Mouse (Mus musculus) MEL (cell line): ENCODE measurements around the gene Leng1.

Experiments used
- CTCF ChIP-seq, 3 experiments: IDR thresholded peaks in 2 of 3; conservative IDR thresholded peaks in 1 of 3; 2 replicates each; pipeline ENCODE4 v1.5.1; 2011 to 2012; ENCODE audit warnings: low read length in 3 of 3, low read depth in 2 of 3, mild to moderate bottlenecking in 2 of 3, improper control_type of control experiment in 1 of 3, inconsistent platforms in 1 of 3, mixed read lengths in 1 of 3, moderate library complexity in 1 of 3; ENCODE audit not compliant: control insufficient read depth in 1 of 3, insufficient read depth in 1 of 3, poor library complexity in 1 of 3, severe bottlenecking in 1 of 3
- EP300 ChIP-seq, 2 experiments: IDR thresholded peaks; 2 replicates each; pipeline ENCODE4 v1.6.1; 2011; ENCODE audit warnings: improper control_type of control experiment in 2 of 2, low read length in 2 of 2, low read depth in 1 of 2, mild to moderate bottlenecking in 1 of 2
- GATA1 ChIP-seq: IDR thresholded peaks from 2 replicates; pipeline ENCODE4 v1.6.1; 2011; ENCODE audit warnings: low read depth, low read length, improper control_type of control experiment
- HCFC1 ChIP-seq: IDR thresholded peaks from 2 replicates; pipeline ENCODE4 v1.6.1; 2012; ENCODE audit warnings: low read depth, mild to moderate bottlenecking, inconsistent platforms, low read length, improper control_type of control experiment, moderate library complexity
- RAD21 ChIP-seq: IDR thresholded peaks from 2 replicates; pipeline ENCODE4 v1.6.1; 2011; ENCODE audit warnings: mild to moderate bottlenecking, low read depth, low read length, improper control_type of control experiment
- ZMIZ1 ChIP-seq: IDR thresholded peaks from 2 replicates; pipeline ENCODE4 v1.6.1; 2012; ENCODE audit warnings: low read depth, mild to moderate bottlenecking, inconsistent platforms, low read length, improper control_type of control experiment, moderate library complexity

- TF ChIP-seq ZMIZ1: no peak; the same call in 1 of the 2 replicates
- TF ChIP-seq RAD21: no peak
- TF ChIP-seq CTCF (IDR thresholded peaks at IDR 0.05 in 2 of 3, conservative IDR thresholded peaks at IDR 0.05 in 1 of 3; ENCODE audit: control insufficient read depth in 1 of 3, insufficient read depth in 1 of 3, low read depth in 2 of 3, low read length in 3 of 3, poor library complexity in 1 of 3, severe bottlenecking in 1 of 3): no peak
- TF ChIP-seq EP300 (IDR thresholded peaks at IDR 0.05; ENCODE audit: low read depth in 1 of 2, low read length in 2 of 2): peak; percentile 82 to 91
- TF ChIP-seq GATA1: no peak
- peak; percentile 60 for TF ChIP-seq HCFC1
Measured at GRCm38 (mm10) chr7:3707027-3707426, 41.4 kb upstream of the Leng1 start.
